Comparison of ENCODE assay signal across 9 mouse cellular contexts in the genomic region with DNA sequence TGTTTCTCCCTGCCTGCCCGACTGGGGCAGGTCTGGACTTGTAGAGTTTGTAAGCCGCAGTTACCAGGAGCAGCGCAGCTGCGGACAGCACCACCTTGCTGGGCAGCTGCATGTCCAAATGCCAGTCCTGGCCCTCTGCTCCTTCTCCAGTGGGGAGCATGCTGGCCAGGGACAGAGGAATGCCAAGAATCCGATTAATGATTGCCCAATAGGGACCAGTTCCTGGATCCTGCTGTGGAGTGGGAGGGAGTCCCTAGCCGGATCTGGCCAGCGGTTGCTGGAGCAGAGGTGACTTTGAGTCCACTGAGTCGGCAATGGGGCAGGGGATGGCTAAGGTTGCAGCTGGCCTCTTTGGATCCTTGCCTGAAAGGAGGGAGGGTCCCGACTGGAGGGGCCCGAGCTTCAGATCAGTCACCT. TPM values are rescaled to one million over a fixed set of nuclear protein-coding genes. Genes with fewer than 3 reads are reported as not detected.
DNase-seq lines count a peak whose midpoint lies in the region; ATAC-seq and TF ChIP-seq lines count a peak whose summit lies in the region.
"Had no signal": no experiment of that assay in that cellular context is flagged by ENCODE, and none has a peak within 500 bp of the region (broad histone marks: within the 10 kb centered on the region; RNA-seq: fewer than 3 reads in every experiment).

No protein-coding gene starts in this region.

- peak overlapping the region; percentile 67; the same call in 1 of the 2 replicates for H3K27ac ChIP-seq in ES-Bruce4 (ENCODE audit: insufficient read depth, low read length)
- peak overlapping the region; percentile 99 for H3K27ac ChIP-seq in kidney, adult 2 months (ENCODE audit: insufficient read depth, low read depth, low read length)
- H3K27ac ChIP-seq in lung, embryonic 14.5 days (ENCODE audit: low read depth), result peak overlapping the region; percentile 70

- no peaks in the 10 kb centered on the region for H3K36me3 ChIP-seq in ES-Bruce4 (ENCODE audit: control insufficient read depth, insufficient read depth, low read length, poor library complexity, severe bottlenecking)
- H3K36me3 ChIP-seq in kidney, adult 2 months (ENCODE audit: control insufficient read depth, insufficient read depth, low read length), result no peaks in the 10 kb centered on the region; the same call in 1 of the 2 replicates
- H3K36me3 ChIP-seq in lung, embryonic 14.5 days (ENCODE audit: insufficient read depth), result no peaks in the 10 kb centered on the region

- H3K9ac ChIP-seq in ES-Bruce4 (ENCODE audit: low read depth, poor library complexity, severe bottlenecking), result no peak overlapping the region
- no peak overlapping the region for H3K9ac ChIP-seq in lung, embryonic 14.5 days

- no peaks in the 10 kb centered on the region for H3K9me3 ChIP-seq in ES-Bruce4 (replicated peaks; ENCODE audit: control insufficient read depth, insufficient read depth, low read length, poor library complexity, severe bottlenecking)
- no peaks in the 10 kb centered on the region for H3K9me3 ChIP-seq in lung, embryonic 14.5 days (ENCODE audit: low read depth, low read length)
- H3K9me3 ChIP-seq: megakaryocyte, embryonic 14.5 days had no signal

- H3K27me3 ChIP-seq in ES-Bruce4 (ENCODE audit: control insufficient read depth, insufficient read depth, low read length, poor library complexity, severe bottlenecking), result no peaks in the 10 kb centered on the region
- H3K27me3 ChIP-seq in kidney, adult 2 months (replicated peaks; ENCODE audit: control insufficient read depth, insufficient read depth, low read length), result no peaks in the 10 kb centered on the region
- no peaks in the 10 kb centered on the region for H3K27me3 ChIP-seq in lung, embryonic 14.5 days (ENCODE audit: insufficient read depth, low read length)

- peak; percentile 92; the same call in 1 of the 2 replicates for TF ChIP-seq EP300 in ES-Bruce4 (IDR thresholded peaks at IDR 0.05; ENCODE audit: insufficient read depth, low read depth, low read length)

- H3K4me1 ChIP-seq in ES-Bruce4 (ENCODE audit: control insufficient read depth, insufficient read depth, low read length), result peaks cover 17% of the 10 kb centered on the region
- peaks cover 21% of the 10 kb centered on the region for H3K4me1 ChIP-seq in kidney, adult 2 months (ENCODE audit: control insufficient read depth, insufficient read depth, low read length)
- H3K4me1 ChIP-seq in lung, embryonic 14.5 days (ENCODE audit: insufficient read depth), result no peaks in the 10 kb centered on the region
- H3K4me1 ChIP-seq: megakaryocyte, embryonic 14.5 days had no signal

- no peak overlapping the region for H3K4me3 ChIP-seq in ES-Bruce4 (ENCODE audit: low read depth, low read length)
- peak overlapping the region; percentile 61 for H3K4me3 ChIP-seq in kidney, adult 2 months (ENCODE audit: insufficient read depth, low read depth, low read length)
- no peak overlapping the region for H3K4me3 ChIP-seq in lung, embryonic 14.5 days (ENCODE audit: low read depth, low read length)
- H3K4me3 ChIP-seq: megakaryocyte, embryonic 14.5 days had no signal

- TF ChIP-seq POLR2A in ES-Bruce4 (IDR thresholded peaks at IDR 0.05; ENCODE audit: insufficient read depth, low read length), result no peak
- TF ChIP-seq POLR2A in kidney, adult 2 months (IDR thresholded peaks at IDR 0.05; ENCODE audit: low read depth, low read length), result peak; percentile 99

- TF ChIP-seq CTCF in ES-Bruce4 (IDR thresholded peaks at IDR 0.05; ENCODE audit: low read depth, low read length), result no peak
- peak; percentile 16; the same call in 1 of the 2 replicates for TF ChIP-seq CTCF in kidney, adult 2 months (conservative IDR thresholded peaks at IDR 0.05; ENCODE audit: insufficient read depth, insufficient read length, low read depth, low read length)
- no peak for TF ChIP-seq CTCF in lung, embryonic 14.5 days (IDR thresholded peaks at IDR 0.05; ENCODE audit: low read depth)

- ATAC-seq in lung, embryonic 14.5 days (ENCODE audit: insufficient read depth), result peak; percentile 87
- no peak for ATAC-seq in granulocyte monocyte progenitor cell, adult 5-6 weeks (replicated peaks; ENCODE audit: poor library complexity, severe bottlenecking)

- peak overlapping the region; percentile 36 for H3K4me2 ChIP-seq in lung, embryonic 14.5 days

- peak; percentile 86 for DNase-seq in Muller cell, postnatal 12 days (ENCODE audit: inconsistent ontology term)
- peak; percentile 32 for DNase-seq in gastrocnemius, postnatal 10 days
- DNase-seq in kidney, adult 2 months, result peak; percentile 97
- peak; percentile 70 for DNase-seq in lung, embryonic 14.5 days
- DNase-seq in thymus, postnatal 10 days (ENCODE audit: low spot score in 2 of 2), result no peak

- WGBS in kidney, adult 2 months, result 14% methylated on average over 10 of the region's 10 CpGs
- 15% methylated on average over 10 of the region's 10 CpGs for WGBS in lung, embryonic 14.5 days

RNA-seq across cellular contexts. Expression of a gene that starts 0.3 kb away (rescaled TPM):
- 1.3 and 1.6 TPM in 2 replicates for polyA plus RNA-seq in ES-Bruce4 (2011; ENCODE audit: insufficient read depth, insufficient read length, low read depth, missing spikeins)
- under 1 TPM; 0.28 to 0.34 TPM for total RNA-seq in gastrocnemius, postnatal 10 days (2021)
- polyA plus RNA-seq in kidney, adult 2 months (2012; rRNA removed), result 39.9 and 46.7 TPM in 2 replicates
- 0.47 and 0.53 TPM in 2 replicates for polyA plus RNA-seq in lung, embryonic 14.5 days (2014; fragmentation: Nextera tagmentation; extraction: Ambion mirVana)
- not detected in 2 replicates for total RNA-seq in granulocyte monocyte progenitor cell, adult 5-6 weeks (2014; fragmentation: Nextera tagmentation)
- not detected in 2 replicates for total RNA-seq in granulocyte monocyte progenitor cell, adult 5-6 weeks (2017)
- total RNA-seq: common myeloid progenitor, adult 5-6 weeks had no signal

Comparison
In these comparisons a context has a peak if more than half of its experiments do, and no peak if none do; other contexts are left out.
1. DNase-seq: peak in Muller cell, postnatal 12 days (single experiment), gastrocnemius, postnatal 10 days (single experiment), kidney, adult 2 months (single experiment) and lung, embryonic 14.5 days (single experiment); none in thymus, postnatal 10 days (0 of 2).
2. RNA of a gene that starts 0.3 kb away (polyA plus RNA-seq): 39.9 to 46.7 TPM in kidney, adult 2 months; 1.3 to 1.6 TPM in ES-Bruce4 and 0.47 to 0.53 TPM in lung, embryonic 14.5 days; every median in the first group is over 10 times any median in the second.
3. Peak in every context shown above with its lines, with median percentiles within 50 percentile points of each other: H3K27ac ChIP-seq.